ENCODE assay signal across 34 mouse cellular contexts in the genomic region with DNA sequence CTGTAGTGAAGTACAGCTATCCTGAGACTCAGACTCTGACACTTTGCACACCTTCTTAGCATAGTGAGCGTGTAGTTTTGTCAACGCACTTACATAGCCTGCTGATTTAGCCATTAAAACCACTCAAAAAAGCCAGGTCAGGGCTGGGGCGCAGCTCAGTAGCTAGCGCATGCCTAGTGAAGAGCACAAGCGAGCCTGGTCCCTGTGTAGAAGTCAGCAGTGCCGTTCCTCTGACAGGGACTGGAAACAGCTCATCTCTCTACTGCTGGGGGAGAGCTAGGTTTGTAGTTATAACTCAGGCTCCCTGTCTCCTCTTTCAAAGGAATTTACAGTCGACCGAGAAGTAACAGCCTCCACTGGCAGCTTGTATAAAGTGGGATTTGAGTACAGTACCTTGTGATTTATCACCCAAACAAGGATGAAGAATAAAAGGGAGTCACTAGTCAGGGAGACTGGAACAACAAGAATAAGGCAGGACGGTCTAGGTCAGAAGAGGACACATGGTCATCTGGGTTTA. TPM values are rescaled to one million over a fixed set of nuclear protein-coding genes. Genes with fewer than 3 reads are reported as not detected.
DNase-seq lines count a peak whose midpoint lies in the region; ATAC-seq and TF ChIP-seq lines count a peak whose summit lies in the region.
"Had no signal": no experiment of that assay in that cellular context is flagged by ENCODE, and none has a peak within 500 bp of the region (broad histone marks: within the 10 kb centered on the region; RNA-seq: fewer than 3 reads in every experiment).

No protein-coding gene starts in this region.

- no peaks in the 10 kb centered on the region for H3K27me3 ChIP-seq in kidney, embryonic 14.5 days (ENCODE audit: control insufficient read depth, insufficient read depth, low read length)
- no peaks in the 10 kb centered on the region for H3K27me3 ChIP-seq in kidney, postnatal 0 days (ENCODE audit: insufficient read depth, low read length)
- peaks cover 41% of the 10 kb centered on the region for H3K27me3 ChIP-seq in CH12.LX (replicated peaks)
- H3K27me3 ChIP-seq in heart, embryonic 11.5 days (ENCODE audit: control insufficient read depth, insufficient read depth, low read length), result peaks cover 16% of the 10 kb centered on the region
- H3K27me3 ChIP-seq: forebrain, embryonic 15.5 days had no signal

- whole genome bisulfite sequencing in kidney, embryonic 14.5 days, result 22% methylated on average over 9 of the region's 9 CpGs
- WGBS in kidney, postnatal 0 days, result 25% methylated on average over 9 of the region's 9 CpGs
- WGBS in heart, embryonic 11.5 days (ENCODE audit: insufficient replicate concordance), result 61% methylated on average over 9 of the region's 9 CpGs

- no peak for TF ChIP-seq CTCF in kidney, postnatal 0 days (IDR thresholded peaks at IDR 0.05; ENCODE audit: low read depth)
- TF ChIP-seq CTCF in CH12.LX (conservative IDR thresholded peaks at IDR 0.05 in 1 of 2, IDR thresholded peaks at IDR 0.05 in 1 of 2; ENCODE audit: low read depth in 2 of 2, low read length in 2 of 2), result no peak

- peak; percentile 66; the same call in 1 of the 2 replicates for ATAC-seq in kidney, embryonic 14.5 days (ENCODE audit: low FRiP score, low TSS enrichment)
- peak; percentile 59; the same call in 1 of the 2 replicates for ATAC-seq in kidney, postnatal 0 days (replicated peaks; ENCODE audit: low FRiP score, low read depth)
- no peak for ATAC-seq in heart, embryonic 11.5 days (replicated peaks; ENCODE audit: insufficient number of reproducible peaks, low FRiP score, low TSS enrichment)
- ATAC-seq: activated CD4-positive, CD25-positive, alpha-beta regulatory T cell, adult 4 months; forebrain, embryonic 15.5 days; hindbrain, postnatal 0 days; inflammation-experienced regulatory T-cells, adult 6 months had no signal

- no peak overlapping the region for H3K27ac ChIP-seq in kidney, embryonic 14.5 days (ENCODE audit: low read depth, low read length)
- H3K27ac ChIP-seq in kidney, postnatal 0 days, result no peak overlapping the region
- no peak overlapping the region for H3K27ac ChIP-seq in CH12.LX (ENCODE audit: insufficient read depth, low read depth)
- H3K27ac ChIP-seq in heart, embryonic 11.5 days (ENCODE audit: low read depth, low read length), result no peak overlapping the region
- H3K27ac ChIP-seq: embryonic facial prominence, embryonic 10.5 days; embryonic facial prominence, embryonic 13.5 days; forebrain, embryonic 12.5 days; forebrain, embryonic 15.5 days; heart, embryonic 13.5 days; hindbrain, embryonic 14.5 days; hindbrain, postnatal 0 days had no signal

- no peak for TF ChIP-seq EP300 in CH12.LX (IDR thresholded peaks at IDR 0.05; ENCODE audit: low read length)

- no peak for TF ChIP-seq POLR2A in CH12.LX (IDR thresholded peaks at IDR 0.05; ENCODE audit: low read depth, low read length)

- TF ChIP-seq RAD21 in CH12.LX (IDR thresholded peaks at IDR 0.05; ENCODE audit: low read depth, low read length), result no peak

- no peaks in the 10 kb centered on the region for H3K79me2 ChIP-seq in CH12.LX (replicated peaks; ENCODE audit: control insufficient read depth, extremely low read depth, insufficient read depth, poor library complexity, severe bottlenecking)

- in situ Hi-C loops in CH12.LX (cut with MboI; ENCODE audit: low pct_ligation_motif_present, low pct_unique_long_range_greater_than_20kb, low sequenced_read_pairs), result loop anchor here (5.0 kb wide), 1 partner anchor 78 kb away; no protein-coding TSS in a partner anchor

- DNase-seq in kidney, adult 11 months, result no peak
- DNase-seq in kidney, postnatal 0 days (ENCODE audit: low spot score), result peak; percentile 78
- DNase-seq in kidney, postnatal 36 days, result no peak
- DNase-seq in CH12.LX (ENCODE audit: extremely low read depth), result no peak
- DNase-seq: adrenal gland, adult 8-10 months; B cell, adult 2 months; cerebellum, adult 11-12 months; cerebellum, adult 8-10 months; cerebellum, postnatal 10 days; cerebellum, postnatal 36 days; embryo, embryonic 11 days; gastrocnemius, postnatal 25 days; heart, adult 18-20 months; heart, postnatal 14 days; heart, postnatal 4 days had no signal

- no peaks in the 10 kb centered on the region for H3K9me3 ChIP-seq in kidney, embryonic 14.5 days (ENCODE audit: control insufficient read depth, low read length)
- no peaks in the 10 kb centered on the region for H3K9me3 ChIP-seq in kidney, postnatal 0 days (replicated peaks; ENCODE audit: low read length)
- H3K9me3 ChIP-seq in CH12.LX (replicated peaks; ENCODE audit: low read length), result no peaks in the 10 kb centered on the region
- no peaks in the 10 kb centered on the region for H3K9me3 ChIP-seq in heart, embryonic 11.5 days (replicated peaks; ENCODE audit: control insufficient read depth, low read length)
- H3K9me3 ChIP-seq: embryonic facial prominence, embryonic 10.5 days; embryonic facial prominence, embryonic 13.5 days; forebrain, embryonic 12.5 days; forebrain, embryonic 15.5 days; heart, embryonic 13.5 days had no signal

- H3K4me2 ChIP-seq in kidney, embryonic 14.5 days (replicated peaks; ENCODE audit: low read depth, low read length), result no peak overlapping the region
- H3K4me2 ChIP-seq in kidney, postnatal 0 days (ENCODE audit: low read length), result no peak overlapping the region
- H3K4me2 ChIP-seq in CH12.LX (ENCODE audit: insufficient read depth, low read depth, poor library complexity, severe bottlenecking), result no peak overlapping the region
- H3K4me2 ChIP-seq in heart, embryonic 11.5 days, result no peak overlapping the region
- H3K4me2 ChIP-seq: embryonic facial prominence, embryonic 13.5 days; forebrain, embryonic 12.5 days; forebrain, embryonic 15.5 days; heart, embryonic 13.5 days; hindbrain, embryonic 14.5 days had no signal

- no peaks in the 10 kb centered on the region for H3K36me3 ChIP-seq in kidney, embryonic 14.5 days (ENCODE audit: control insufficient read depth, insufficient read depth, low read length)
- H3K36me3 ChIP-seq in kidney, postnatal 0 days (ENCODE audit: insufficient read depth, low read length), result no peaks in the 10 kb centered on the region
- H3K36me3 ChIP-seq in CH12.LX (replicated peaks in 1 of 2; ENCODE audit: control insufficient read depth in 1 of 2, insufficient read depth in 1 of 2, low read length in 1 of 2), result no peaks in the 10 kb centered on the region
- no peaks in the 10 kb centered on the region for H3K36me3 ChIP-seq in heart, embryonic 11.5 days (ENCODE audit: control insufficient read depth, insufficient read depth, low read length)
- H3K36me3 ChIP-seq: embryonic facial prominence, embryonic 10.5 days; embryonic facial prominence, embryonic 13.5 days; forebrain, embryonic 12.5 days; forebrain, embryonic 15.5 days; heart, embryonic 13.5 days had no signal

- peaks cover 4% of the 10 kb centered on the region; the same call in 1 of the 2 replicates for H3K4me1 ChIP-seq in kidney, embryonic 14.5 days (ENCODE audit: control insufficient read depth, insufficient read depth, low read length)
- no peaks in the 10 kb centered on the region for H3K4me1 ChIP-seq in kidney, postnatal 0 days (replicated peaks; ENCODE audit: insufficient read depth, low read length)
- no peaks in the 10 kb centered on the region for H3K4me1 ChIP-seq in CH12.LX (ENCODE audit: control insufficient read depth in 1 of 2, insufficient read depth in 2 of 2)
- H3K4me1 ChIP-seq in heart, embryonic 11.5 days (ENCODE audit: control insufficient read depth, insufficient read depth, low read length), result no peaks in the 10 kb centered on the region
- H3K4me1 ChIP-seq: embryonic facial prominence, embryonic 13.5 days; heart, embryonic 13.5 days had no signal

- H3K9ac ChIP-seq in kidney, embryonic 14.5 days (ENCODE audit: low read depth, low read length), result no peak overlapping the region
- no peak overlapping the region for H3K9ac ChIP-seq in kidney, postnatal 0 days (ENCODE audit: low read depth, low read length)
- no peak overlapping the region for H3K9ac ChIP-seq in CH12.LX (ENCODE audit: insufficient read depth, low read depth)
- no peak overlapping the region for H3K9ac ChIP-seq in heart, embryonic 11.5 days (ENCODE audit: low read depth, low read length)
- H3K9ac ChIP-seq: embryonic facial prominence, embryonic 13.5 days; forebrain, embryonic 12.5 days; forebrain, embryonic 15.5 days; heart, embryonic 13.5 days; hindbrain, embryonic 14.5 days had no signal

- dilution Hi-C loops in CH12.LX (cut with MboI; ENCODE audit: extremely low pct_ligation_motif_present, extremely low pct_unique_long_range_greater_than_20kb, low sequenced_read_pairs), result no loop called here

- no peak overlapping the region for H3K4me3 ChIP-seq in kidney, embryonic 14.5 days (ENCODE audit: low read length)
- no peak overlapping the region for H3K4me3 ChIP-seq in kidney, postnatal 0 days (replicated peaks; ENCODE audit: low read depth, low read length)
- no peak overlapping the region for H3K4me3 ChIP-seq in CH12.LX (replicated peaks in 1 of 3; ENCODE audit: low read depth in 2 of 3, low read length in 2 of 3, poor library complexity in 1 of 3)
- no peak overlapping the region for H3K4me3 ChIP-seq in heart, embryonic 11.5 days (ENCODE audit: low read depth, low read length)
- H3K4me3 ChIP-seq: embryonic facial prominence, embryonic 10.5 days; embryonic facial prominence, embryonic 13.5 days; erythroblast, embryonic 14.5 days; forebrain, embryonic 12.5 days; forebrain, embryonic 15.5 days; heart, embryonic 13.5 days had no signal

RNA-seq across cellular contexts. Expression of gene Gm10188, which starts 5.2 kb away (rescaled TPM):
- not detected in 2 replicates for polyA plus RNA-seq in kidney, embryonic 14.5 days (2014; fragmentation: Nextera tagmentation; extraction: Ambion mirVana)
- polyA plus RNA-seq in kidney, postnatal 0 days (2015; fragmentation: Nextera tagmentation; extraction: Ambion mirVana), result not detected in 2 replicates
- total RNA-seq in CH12.LX (2012; rRNA removed), result not detected in 2 replicates
- not detected in 2 replicates for total RNA-seq in CH12.LX (2014; rRNA removed)
- not detected in 2 replicates for polyA plus RNA-seq in CH12.LX (2012; ENCODE audit: insufficient read length, low read depth)
- not detected in 2 replicates for polyA plus RNA-seq in heart, embryonic 11.5 days (2014; fragmentation: Nextera tagmentation; extraction: Ambion mirVana)
- total RNA-seq: adrenal gland, adult 8-10 months; adrenal gland, postnatal 4 days; gastrocnemius, adult 8-10 months; gastrocnemius, postnatal 25 days; heart, adult 18-20 months; heart, postnatal 14 days; heart, postnatal 4 days; hindbrain, postnatal 0 days; MEL had no signal
- polyA plus RNA-seq: activated CD4-positive, CD25-positive, alpha-beta regulatory T cell, adult 4 months; cortical plate, adult 2 months; embryonic facial prominence, embryonic 10.5 days; embryonic facial prominence, embryonic 13.5 days; erythroblast, embryonic 14.5 days; gonadal fat pad, adult 2 months; heart, embryonic 13.5 days; heart, embryonic 16.5 days; hindbrain, embryonic 11.5 days; inflammation-experienced regulatory T-cells, adult 6 months had no signal

RNA-seq across cellular contexts. Expression of gene AC124108.1, which starts 43.6 kb away (rescaled TPM):
- polyA plus RNA-seq in kidney, embryonic 14.5 days (2014; fragmentation: Nextera tagmentation; extraction: Ambion mirVana), result 0.05 and 0.09 TPM in 2 replicates
- polyA plus RNA-seq in kidney, postnatal 0 days (2015; fragmentation: Nextera tagmentation; extraction: Ambion mirVana), result 0.07 and 0.13 TPM in 2 replicates
- total RNA-seq in CH12.LX (2012; rRNA removed), result not detected in 2 replicates
- total RNA-seq in CH12.LX (2014; rRNA removed), result not detected in 2 replicates
- not detected in 2 replicates for polyA plus RNA-seq in CH12.LX (2012; ENCODE audit: insufficient read length, low read depth)
- polyA plus RNA-seq in heart, embryonic 11.5 days (2014; fragmentation: Nextera tagmentation; extraction: Ambion mirVana), result 0.03 TPM in 1 of 2 replicates, not detected in the other
- total RNA-seq: gastrocnemius, adult 8-10 months; gastrocnemius, postnatal 25 days; heart, postnatal 14 days; heart, postnatal 4 days; MEL had no signal
- polyA plus RNA-seq: activated CD4-positive, CD25-positive, alpha-beta regulatory T cell, adult 4 months; erythroblast, embryonic 14.5 days; heart, embryonic 13.5 days; heart, embryonic 16.5 days; inflammation-experienced regulatory T-cells, adult 6 months had no signal

RNA-seq across cellular contexts. Expression of gene Lemd1, which starts 43.6 kb away (rescaled TPM):
- polyA plus RNA-seq in kidney, embryonic 14.5 days (2014; fragmentation: Nextera tagmentation; extraction: Ambion mirVana), result 0.37 TPM in 1 of 2 replicates, not detected in the other
- 0.37 and 0.80 TPM in 2 replicates for polyA plus RNA-seq in kidney, postnatal 0 days (2015; fragmentation: Nextera tagmentation; extraction: Ambion mirVana)
- not detected in 2 replicates for total RNA-seq in CH12.LX (2012; rRNA removed)
- total RNA-seq in CH12.LX (2014; rRNA removed), result not detected in 2 replicates
- polyA plus RNA-seq in CH12.LX (2012; ENCODE audit: insufficient read length, low read depth), result not detected in 2 replicates
- polyA plus RNA-seq in heart, embryonic 11.5 days (2014; fragmentation: Nextera tagmentation; extraction: Ambion mirVana), result not detected in 2 replicates
- total RNA-seq: gastrocnemius, postnatal 25 days; heart, adult 18-20 months; heart, postnatal 14 days; heart, postnatal 4 days; MEL had no signal
- polyA plus RNA-seq: activated CD4-positive, CD25-positive, alpha-beta regulatory T cell, adult 4 months; erythroblast, embryonic 14.5 days; heart, embryonic 13.5 days; heart, embryonic 16.5 days; inflammation-experienced regulatory T-cells, adult 6 months had no signal
